14 mouse cellular contexts compared by ENCODE assay signal in genomic region chr6:87332380-87332779, GRCm38 (mm10). TPM values are rescaled to one million over a fixed set of nuclear protein-coding genes. Genes with fewer than 3 reads are reported as not detected.
DNase-seq lines count a peak whose midpoint lies in the region; ATAC-seq lines count a peak whose summit lies in the region.
"Had no signal": no experiment of that assay in that cellular context is flagged by ENCODE, and none has a peak within 500 bp of the region (broad histone marks: within the 10 kb centered on the region; RNA-seq: fewer than 3 reads in every experiment).

No protein-coding gene starts in this region.

- DNase-seq in hindbrain, embryonic 10.5 days (ENCODE audit: low spot score): no peak
- DNase-seq in ovary, adult 18-20 months (ENCODE audit: low spot score): peak; percentile 27
- no peak for DNase-seq in ovary, postnatal 10 days (ENCODE audit: low spot score)
- DNase-seq in cerebellum, postnatal 36 days: no peak
- DNase-seq in urinary bladder, adult 18-20 months (ENCODE audit: low spot score in 2 of 2): no peak
- DNase-seq: cerebellum, adult 9-11 months; spleen, adult 18-20 months; thymus, postnatal 14 days had no signal

- H3K4me2 ChIP-seq in hindbrain, embryonic 13.5 days: peak overlapping the region; percentile 30; the same call in 1 of the 2 replicates
- H3K4me2 ChIP-seq in intestine, embryonic 16.5 days (ENCODE audit: low read depth, low read length): peak overlapping the region; percentile 8; the same call in 1 of the 2 replicates
- H3K4me2 ChIP-seq: liver, embryonic 15.5 days; midbrain, embryonic 13.5 days had no signal

- peaks cover 36% of the 10 kb centered on the region for H3K4me1 ChIP-seq in hindbrain, embryonic 13.5 days (replicated peaks)
- peaks cover 30% of the 10 kb centered on the region for H3K4me1 ChIP-seq in hindbrain, embryonic 10.5 days (replicated peaks)
- H3K4me1 ChIP-seq in intestine, embryonic 16.5 days (ENCODE audit: control insufficient read depth, insufficient read depth, low read length): 0 out of 2 replicates have a peak, but pooled peaks cover 2% of the 10 kb centered on the region
- H3K4me1 ChIP-seq: liver, embryonic 15.5 days had no signal

- H3K9ac ChIP-seq in hindbrain, embryonic 13.5 days: no peak overlapping the region
- H3K9ac ChIP-seq in intestine, embryonic 16.5 days (ENCODE audit: low read depth, low read length): no peak overlapping the region
- H3K9ac ChIP-seq: kidney, embryonic 15.5 days; liver, embryonic 15.5 days; midbrain, embryonic 13.5 days had no signal

- H3K36me3 ChIP-seq in hindbrain, embryonic 13.5 days: no peaks in the 10 kb centered on the region
- H3K36me3 ChIP-seq in hindbrain, embryonic 10.5 days: no peaks in the 10 kb centered on the region
- no peaks in the 10 kb centered on the region for H3K36me3 ChIP-seq in intestine, embryonic 16.5 days (ENCODE audit: control insufficient read depth, insufficient read depth, low read length)
- H3K36me3 ChIP-seq: kidney, embryonic 15.5 days; liver, embryonic 15.5 days; midbrain, embryonic 13.5 days had no signal

- no peak overlapping the region for H3K27ac ChIP-seq in hindbrain, embryonic 13.5 days
- H3K27ac ChIP-seq in hindbrain, embryonic 10.5 days: no peak overlapping the region
- no peak overlapping the region for H3K27ac ChIP-seq in intestine, embryonic 16.5 days (ENCODE audit: low read length)
- H3K27ac ChIP-seq: kidney, embryonic 15.5 days; liver, embryonic 15.5 days; midbrain, embryonic 13.5 days had no signal

- H3K9me3 ChIP-seq in hindbrain, embryonic 13.5 days: no peaks in the 10 kb centered on the region
- no peaks in the 10 kb centered on the region for H3K9me3 ChIP-seq in hindbrain, embryonic 10.5 days
- no peaks in the 10 kb centered on the region for H3K9me3 ChIP-seq in intestine, embryonic 16.5 days (ENCODE audit: control insufficient read depth, low read length)
- H3K9me3 ChIP-seq: kidney, embryonic 15.5 days; liver, embryonic 15.5 days; midbrain, embryonic 13.5 days had no signal

- H3K27me3 ChIP-seq in hindbrain, embryonic 13.5 days: 0 out of 2 replicates have a peak, but pooled peaks cover 8% of the 10 kb centered on the region
- peaks cover 20% of the 10 kb centered on the region for H3K27me3 ChIP-seq in hindbrain, embryonic 10.5 days (ENCODE audit: insufficient read depth, poor library complexity, severe bottlenecking)
- H3K27me3 ChIP-seq in intestine, embryonic 16.5 days (replicated peaks; ENCODE audit: control insufficient read depth, insufficient read depth, low read length): peaks cover 4% of the 10 kb centered on the region; the same call in 1 of the 2 replicates

- WGBS in hindbrain, embryonic 13.5 days: 82% methylated on average over 2 of the region's 2 CpGs
- 87% methylated on average over 2 of the region's 2 CpGs for WGBS in hindbrain, embryonic 10.5 days
- 59% methylated on average over 2 of the region's 2 CpGs for WGBS in intestine, embryonic 16.5 days

- no peak overlapping the region for H3K4me3 ChIP-seq in hindbrain, embryonic 13.5 days
- no peak overlapping the region for H3K4me3 ChIP-seq in hindbrain, embryonic 10.5 days
- H3K4me3 ChIP-seq in intestine, embryonic 16.5 days (ENCODE audit: low read length): no peak overlapping the region
- H3K4me3 ChIP-seq: kidney, embryonic 15.5 days; liver, embryonic 15.5 days; midbrain, embryonic 13.5 days had no signal

- no peak for ATAC-seq in hindbrain, embryonic 13.5 days (ENCODE audit: low FRiP score)
- ATAC-seq in intestine, embryonic 16.5 days: no peak
- ATAC-seq: midbrain, embryonic 13.5 days had no signal

RNA-seq across cellular contexts. Expression of gene Antxr1, which starts 3.2 kb away (rescaled TPM):
- polyA plus RNA-seq in hindbrain, embryonic 13.5 days (2015; fragmentation: Nextera tagmentation; extraction: Ambion mirVana): 3.5 and 3.8 TPM in 2 replicates
- 2.8 and 4.0 TPM in 2 replicates for polyA plus RNA-seq in hindbrain, embryonic 10.5 days (2016; fragmentation: Nextera tagmentation; extraction: Ambion mirVana)
- 3.9 and 4.1 TPM in 2 replicates for polyA plus RNA-seq in intestine, embryonic 16.5 days (2015; fragmentation: Nextera tagmentation; extraction: Ambion mirVana)

RNA-seq across cellular contexts. Expression of gene Gkn1, which starts 18.4 kb away (rescaled TPM):
- polyA plus RNA-seq in hindbrain, embryonic 13.5 days (2015; fragmentation: Nextera tagmentation; extraction: Ambion mirVana): not detected in 2 replicates
- polyA plus RNA-seq in hindbrain, embryonic 10.5 days (2016; fragmentation: Nextera tagmentation; extraction: Ambion mirVana): not detected in 2 replicates
- not detected in 2 replicates for polyA plus RNA-seq in intestine, embryonic 16.5 days (2015; fragmentation: Nextera tagmentation; extraction: Ambion mirVana)
- polyA plus RNA-seq: heart, postnatal 0 days; kidney, embryonic 15.5 days; liver, embryonic 15.5 days; midbrain, embryonic 13.5 days had no signal

RNA-seq across cellular contexts. Expression of gene Gkn2, which starts 40.8 kb away (rescaled TPM):
- not detected in 2 replicates for polyA plus RNA-seq in hindbrain, embryonic 13.5 days (2015; fragmentation: Nextera tagmentation; extraction: Ambion mirVana)
- polyA plus RNA-seq in hindbrain, embryonic 10.5 days (2016; fragmentation: Nextera tagmentation; extraction: Ambion mirVana): not detected in 2 replicates
- polyA plus RNA-seq in intestine, embryonic 16.5 days (2015; fragmentation: Nextera tagmentation; extraction: Ambion mirVana): not detected in 2 replicates
- polyA plus RNA-seq: heart, postnatal 0 days; kidney, embryonic 15.5 days; liver, embryonic 15.5 days; midbrain, embryonic 13.5 days had no signal

RNA-seq across cellular contexts. Expression of gene Gkn3, which starts 56.4 kb away (rescaled TPM):
- polyA plus RNA-seq in hindbrain, embryonic 13.5 days (2015; fragmentation: Nextera tagmentation; extraction: Ambion mirVana): 0.23 and 0.40 TPM in 2 replicates
- not detected in 2 replicates for polyA plus RNA-seq in hindbrain, embryonic 10.5 days (2016; fragmentation: Nextera tagmentation; extraction: Ambion mirVana)
- polyA plus RNA-seq in intestine, embryonic 16.5 days (2015; fragmentation: Nextera tagmentation; extraction: Ambion mirVana): 0.21 and 0.38 TPM in 2 replicates
- polyA plus RNA-seq: liver, embryonic 15.5 days had no signal
